Mouse (Mus musculus) left cerebral cortex, postnatal 14 days (tissue): ENCODE results near the gene Rassf2. TPM values are rescaled to one million over a fixed set of nuclear protein-coding genes. Genes with fewer than 3 reads are reported as not detected.

Experiments used
- DNase-seq, 2 experiments: peaks; one replicate each; pipeline ENCODE4 v3.0.0; 2021 to 2022; ENCODE audit warnings: low spot score in 2 of 2, mixed read lengths in 1 of 2
- intact Hi-C: fragments of 180-260 bp; cut with DNase I; formaldehyde crosslinking; loops from one replicate; pipeline ENCODE4 v1.15.1; 2025
- total RNA-seq, 2 experiments: library from RNA; stranded (reverse); gene quantifications; 2 replicates each; pipeline ENCODE4 v1.2.3; 2021

Rassf2 gene
- total RNA-seq, 2 experiments from 2014 or later, result 32.6 to 34.5 TPM

- intact Hi-C loops, result no loop called here
- DNase-seq, result no peak
These were observed 9.8 kb upstream of the Rassf2 start for GRCm38 (mm10) chr2:132039894-132040293.

- DNase-seq, result no peak
- intact Hi-C loops, result no loop called here
These were observed 6.3 kb upstream of the Rassf2 start for GRCm38 (mm10) chr2:132036326-132036725.

- intact Hi-C loops, result no loop called here
- no peak for DNase-seq
These were observed 5.4 kb upstream of the Rassf2 start for GRCm38 (mm10) chr2:132035470-132035835.

GRCm38 (mm10) chr2:132034590-132035469, 4.8 kb upstream of the Rassf2 start:
- intact Hi-C loops, result no loop called here
- DNase-seq, result no peak

- intact Hi-C loops, result no loop called here
These were observed 1.5 kb upstream of the Rassf2 start for GRCm38 (mm10) chr2:132031364-132032095.

GRCm38 (mm10) chr2:132030418-132031363, 633 bp upstream of the Rassf2 start:
- DNase-seq, result peak in 1 of 2 experiments; percentile 34
- intact Hi-C loops, result no loop called here

More at GRCm38 (mm10) chr2:132031364-132032095, 1.5 kb upstream of the Rassf2 start:
- no peak for DNase-seq

GRCm38 (mm10) chr2:132028894-132029605, 1.0 kb downstream of the Rassf2 start:
- intact Hi-C loops, result loop anchor here (5.0 kb wide), 1 partner anchor 42 kb away; no protein-coding TSS in a partner anchor
- peak in 1 of 2 experiments; percentile 22 for DNase-seq

GRCm38 (mm10) chr2:132028107-132028506, 2.0 kb downstream of the Rassf2 start:
- intact Hi-C loops, result loop anchor here (5.0 kb wide), 1 partner anchor 41 kb away; no protein-coding TSS in a partner anchor
- DNase-seq, result no peak

- intact Hi-C loops, result loop anchor here (5.0 kb wide), 1 partner anchor 40 kb away; no protein-coding TSS in a partner anchor
These were observed 2.7 kb downstream of the Rassf2 start for GRCm38 (mm10) chr2:132027366-132027765.

GRCm38 (mm10) chr2:132024028-132024427, 6.0 kb downstream of the Rassf2 start:
- intact Hi-C loops, result no loop called here
- DNase-seq, result no peak

More at GRCm38 (mm10) chr2:132027366-132027765, 2.7 kb downstream of the Rassf2 start:
- peak in 1 of 2 experiments; percentile 23 for DNase-seq

- intact Hi-C loops, result no loop called here
- no peak for DNase-seq
These were observed 7.4 kb downstream of the Rassf2 start for GRCm38 (mm10) chr2:132022621-132023020.

GRCm38 (mm10) chr2:132021616-132022015, 8.4 kb downstream of the Rassf2 start:
- no peak for DNase-seq
- intact Hi-C loops, result no loop called here

GRCm38 (mm10) chr2:132020991-132021541, 9.0 kb downstream of the Rassf2 start:
- DNase-seq, result peak in 1 of 2 experiments; percentile 18
- intact Hi-C loops, result no loop called here

- intact Hi-C loops, result no loop called here
- DNase-seq, result no peak
These were observed 9.6 kb downstream of the Rassf2 start for GRCm38 (mm10) chr2:132020420-132020819.

GRCm38 (mm10) chr2:132019372-132019811, 10.7 kb downstream of the Rassf2 start:
- intact Hi-C loops, result no loop called here
- DNase-seq, result peak in 1 of 2 experiments; percentile 25

GRCm38 (mm10) chr2:132018156-132018555, 11.9 kb downstream of the Rassf2 start:
- intact Hi-C loops, result no loop called here
- DNase-seq, result no peak

GRCm38 (mm10) chr2:132017611-132018010, 12.4 kb downstream of the Rassf2 start:
- DNase-seq, result no peak
- intact Hi-C loops, result no loop called here

GRCm38 (mm10) chr2:132016034-132016433, 14.0 kb downstream of the Rassf2 start:
- DNase-seq, result no peak
- intact Hi-C loops, result no loop called here
